Mouse (Mus musculus): ENCODE measurements around the gene Srp54a.

DNA sequence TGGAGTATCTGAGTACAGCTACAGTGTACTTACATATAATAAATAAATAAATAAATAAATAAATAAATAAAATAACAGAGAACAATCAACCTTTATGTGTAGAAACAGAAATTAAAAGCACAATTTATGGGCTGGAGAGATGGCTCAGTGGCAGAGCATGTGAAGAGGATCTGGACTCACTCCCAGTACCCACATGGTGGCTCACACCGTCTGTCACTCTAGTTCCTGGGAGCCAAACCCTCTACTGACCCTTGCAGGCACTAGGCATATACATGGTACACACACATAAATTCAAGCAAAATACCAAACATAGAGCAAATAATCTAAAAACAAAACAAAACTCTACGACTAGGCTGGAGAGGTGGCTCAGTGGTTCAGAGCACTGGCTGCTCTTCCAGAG, 4.8 kb upstream of the Srp54a start:
- TF ChIP-seq MAX (IDR thresholded peaks at IDR 0.05; ENCODE audit: low read depth) (no peak), POLR2AphosphoS2 (IDR thresholded peaks at IDR 0.05; ENCODE audit: insufficient read length, low read depth) (no peak), POLR2A (IDR thresholded peaks at IDR 0.05; ENCODE audit: insufficient read length, low read depth) (no peak), REST (IDR thresholded peaks at IDR 0.05; ENCODE audit: insufficient read depth, insufficient read length) (no peak), USF1 (IDR thresholded peaks at IDR 0.05; ENCODE audit: low read depth) (no peak), CEBPB (IDR thresholded peaks at IDR 0.05; ENCODE audit: insufficient read depth, poor library complexity, severe bottlenecking) (no peak), TCF12 (IDR thresholded peaks at IDR 0.05; ENCODE audit: insufficient read depth, poor library complexity, severe bottlenecking) (no peak), TCF3 (IDR thresholded peaks at IDR 0.05; ENCODE audit: insufficient read length, low read depth) (no peak), E2F4 (IDR thresholded peaks at IDR 0.05; ENCODE audit: insufficient read depth) (no peak), MYOD1 (IDR thresholded peaks at IDR 0.05; ENCODE audit: control insufficient read depth in 1 of 3, insufficient read length in 2 of 3, low read depth in 2 of 3) (no peak), MYOG (IDR thresholded peaks at IDR 0.05; ENCODE audit: control insufficient read depth in 1 of 3, insufficient read depth in 1 of 3, insufficient read length in 2 of 3, low read depth in 2 of 3) (no peak), SRF (IDR thresholded peaks at IDR 0.05; ENCODE audit: control insufficient read depth, insufficient read length, low read depth) (no peak)

Data from myocyte (in vitro differentiated cells).